Mouse (Mus musculus): ENCODE measurements around the gene Uggt2. TPM values are rescaled to one million over a fixed set of nuclear protein-coding genes. Genes with fewer than 3 reads are reported as not detected.

The Uggt2 gene
- polyA plus RNA-seq, 1 experiment, result 0.84 TPM

DNA sequence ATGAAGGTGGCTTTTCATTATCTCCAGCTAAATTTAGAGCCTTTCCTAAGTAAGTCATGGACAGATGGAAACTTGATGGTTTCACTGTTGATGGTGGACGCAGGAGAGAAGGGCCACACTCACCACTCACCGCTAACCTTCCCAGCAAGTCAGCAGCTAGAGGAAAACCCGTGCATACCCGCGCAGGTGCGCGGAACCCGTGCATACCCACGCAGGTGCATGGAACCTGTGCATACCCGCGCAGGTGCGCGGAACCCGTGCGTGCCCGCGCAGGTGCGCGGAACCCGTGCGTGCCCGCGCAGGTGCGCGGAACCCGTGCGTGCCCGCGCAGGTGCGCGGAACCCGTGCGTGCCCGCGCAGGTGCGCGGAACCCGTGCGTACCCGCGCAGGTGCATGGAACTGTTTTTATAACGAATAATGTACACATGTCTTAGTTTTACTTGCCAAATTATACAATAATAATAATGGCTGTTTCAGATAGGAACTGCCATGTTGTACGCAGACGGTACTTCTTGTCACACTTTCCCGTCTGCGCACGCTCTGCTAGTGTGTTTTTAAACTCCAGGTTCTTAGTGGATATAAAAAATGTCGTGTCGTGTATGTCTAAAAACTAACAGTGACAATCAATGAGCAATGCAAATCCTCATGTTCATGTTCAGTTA lies 92.7 kb downstream of the Uggt2 start:
- peak; percentile 40; the same call in 1 of the 2 replicates for TF ChIP-seq CTCF (IDR thresholded peaks at IDR 0.05; ENCODE audit: borderline replicate concordance, control insufficient read depth, extremely low read depth, insufficient read depth, low read length, poor library complexity)
- TF ChIP-seq POLR2A (IDR thresholded peaks at IDR 0.05; ENCODE audit: control insufficient read depth, extremely low read depth, insufficient read depth, low read length, poor library complexity), result 0 out of 2 replicates have a peak, but pooled peaks have one; percentile 14
- Histone ChIP-seq H3K4me3 (ENCODE audit: control insufficient read depth, insufficient read depth, low read length) (peak overlapping the region; percentile 50), H3K27me3 (ENCODE audit: control insufficient read depth, insufficient read depth, low read length) (no peaks in the 10 kb centered on the region), H3K36me3 (ENCODE audit: control insufficient read depth, insufficient read depth, low read length) (no peaks in the 10 kb centered on the region), H3K4me1 (replicated peaks; ENCODE audit: control insufficient read depth, insufficient read depth, low read length) (peaks cover 4% of the 10 kb centered on the region), H3K27ac (ENCODE audit: control insufficient read depth, insufficient read depth, low read length) (no peak overlapping the region; the same call in 1 of the 2 replicates)
- DNase-seq, result no peak
- WGBS, result 1% methylated on average over 49 of the region's 49 CpGs

DNA sequence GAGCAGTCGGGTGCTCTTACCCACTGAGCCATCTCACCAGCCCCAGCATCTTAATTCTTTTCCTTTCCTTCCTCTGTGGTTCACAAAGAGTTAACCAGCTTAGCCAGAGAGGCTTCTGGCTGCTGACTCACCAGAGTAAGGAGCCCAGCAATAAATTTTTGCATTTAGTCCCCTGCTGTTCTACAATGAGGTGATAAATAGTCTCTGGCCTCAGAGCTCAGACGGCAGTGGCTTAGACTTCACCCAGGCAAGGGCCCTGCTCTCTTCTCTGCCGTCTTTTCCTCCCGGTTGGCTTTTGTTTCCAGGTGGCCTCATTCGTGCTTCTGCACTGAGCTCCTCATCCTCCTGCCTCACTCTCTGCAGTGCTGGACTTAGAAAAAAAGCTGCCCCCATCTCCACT lies 93.4 kb downstream of the Uggt2 start:
- H3K4me3 ChIP-seq (ENCODE audit: control insufficient read depth, insufficient read depth, low read length), result no peak overlapping the region
- 21% methylated on average over 5 of the region's 5 CpGs for WGBS
- H3K27me3 ChIP-seq (ENCODE audit: control insufficient read depth, insufficient read depth, low read length), result no peaks in the 10 kb centered on the region
- H3K27ac ChIP-seq (ENCODE audit: control insufficient read depth, insufficient read depth, low read length), result peak overlapping the region; percentile 15; the same call in 1 of the 2 replicates
- H3K4me1 ChIP-seq (replicated peaks; ENCODE audit: control insufficient read depth, insufficient read depth, low read length), result peaks cover 4% of the 10 kb centered on the region
- TF ChIP-seq POLR2A (IDR thresholded peaks at IDR 0.05; ENCODE audit: control insufficient read depth, extremely low read depth, insufficient read depth, low read length, poor library complexity) (no peak), CTCF (IDR thresholded peaks at IDR 0.05; ENCODE audit: borderline replicate concordance, control insufficient read depth, extremely low read depth, insufficient read depth, low read length, poor library complexity) (no peak)
- no peak for DNase-seq
- H3K36me3 ChIP-seq (ENCODE audit: control insufficient read depth, insufficient read depth, low read length), result no peaks in the 10 kb centered on the region

DNA sequence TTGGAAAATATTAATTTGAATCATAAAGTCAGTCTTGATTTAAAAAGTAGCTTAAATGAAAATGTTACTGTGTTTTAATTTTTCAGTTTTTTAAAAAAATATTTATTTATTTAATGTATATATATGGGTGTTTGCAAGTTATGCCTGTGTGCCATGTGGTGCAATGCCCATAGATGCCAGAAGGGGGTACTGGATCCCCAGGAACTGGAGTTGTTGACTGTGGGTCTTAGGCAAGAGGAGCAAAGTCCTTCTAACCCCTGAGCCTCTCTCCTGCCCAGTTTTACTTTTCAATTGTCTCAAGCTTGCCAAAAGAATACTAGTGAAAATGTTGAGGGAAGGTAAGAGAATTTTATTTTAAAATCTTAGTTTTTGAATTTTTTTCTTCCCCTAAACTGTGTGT lies 95.9 kb downstream of the Uggt2 start:
- no peaks in the 10 kb centered on the region for H3K36me3 ChIP-seq (ENCODE audit: control insufficient read depth, insufficient read depth, low read length)
- peak; percentile 66 for DNase-seq
- peaks cover 4% of the 10 kb centered on the region for H3K4me1 ChIP-seq (replicated peaks; ENCODE audit: control insufficient read depth, insufficient read depth, low read length)
- H3K27ac ChIP-seq (ENCODE audit: control insufficient read depth, insufficient read depth, low read length), result no peak overlapping the region
- TF ChIP-seq CTCF (IDR thresholded peaks at IDR 0.05; ENCODE audit: borderline replicate concordance, control insufficient read depth, extremely low read depth, insufficient read depth, low read length, poor library complexity) (no peak), POLR2A (IDR thresholded peaks at IDR 0.05; ENCODE audit: control insufficient read depth, extremely low read depth, insufficient read depth, low read length, poor library complexity) (no peak)
- H3K27me3 ChIP-seq (ENCODE audit: control insufficient read depth, insufficient read depth, low read length), result no peaks in the 10 kb centered on the region
- no peak overlapping the region for H3K4me3 ChIP-seq (ENCODE audit: control insufficient read depth, insufficient read depth, low read length)

DNA sequence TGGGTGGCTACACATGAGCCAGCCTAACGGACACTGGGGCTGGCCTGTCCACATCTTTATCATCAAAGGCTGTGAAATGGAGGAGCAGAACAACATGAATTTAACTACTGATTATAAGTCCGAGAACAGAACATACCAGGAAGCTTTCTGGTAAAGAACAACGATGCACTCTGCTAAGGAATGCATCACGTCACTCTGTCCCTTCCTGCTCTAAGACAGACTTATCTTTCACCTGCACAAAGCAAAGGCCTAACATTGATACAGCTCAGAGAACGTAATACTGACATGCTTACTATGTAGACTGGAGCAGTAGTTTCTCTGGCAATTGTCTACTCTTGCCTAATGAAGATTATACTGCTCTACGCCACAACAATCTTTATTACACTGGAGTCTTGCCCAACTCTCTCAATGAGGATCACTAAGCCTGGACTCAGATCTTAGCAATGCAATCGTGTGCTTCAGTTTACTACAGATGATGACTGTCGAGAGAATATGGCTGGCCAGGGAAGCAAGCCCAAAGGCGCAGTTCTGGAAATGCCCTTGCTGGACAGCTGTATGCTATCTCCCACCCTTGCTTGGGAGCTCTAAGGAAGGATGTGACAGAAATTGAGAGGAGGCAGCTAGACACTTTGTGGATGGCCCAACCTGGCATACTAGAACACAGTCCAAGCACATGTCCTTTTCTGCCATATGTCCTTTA lies 103.9 kb downstream of the Uggt2 start:
- Histone ChIP-seq H3K36me3 (ENCODE audit: control insufficient read depth, insufficient read depth, low read length) (no peaks in the 10 kb centered on the region), H3K27me3 (ENCODE audit: control insufficient read depth, insufficient read depth, low read length) (no peaks in the 10 kb centered on the region), H3K4me3 (ENCODE audit: control insufficient read depth, insufficient read depth, low read length) (no peak overlapping the region), H3K27ac (ENCODE audit: control insufficient read depth, insufficient read depth, low read length) (no peak overlapping the region), H3K4me1 (replicated peaks; ENCODE audit: control insufficient read depth, insufficient read depth, low read length) (no peaks in the 10 kb centered on the region)
- WGBS, result 94% methylated on average over 9 of the region's 9 CpGs
- TF ChIP-seq CTCF (IDR thresholded peaks at IDR 0.05; ENCODE audit: borderline replicate concordance, control insufficient read depth, extremely low read depth, insufficient read depth, low read length, poor library complexity), result no peak
- no peak for TF ChIP-seq POLR2A (IDR thresholded peaks at IDR 0.05; ENCODE audit: control insufficient read depth, extremely low read depth, insufficient read depth, low read length, poor library complexity)
- DNase-seq, result no peak

DNA sequence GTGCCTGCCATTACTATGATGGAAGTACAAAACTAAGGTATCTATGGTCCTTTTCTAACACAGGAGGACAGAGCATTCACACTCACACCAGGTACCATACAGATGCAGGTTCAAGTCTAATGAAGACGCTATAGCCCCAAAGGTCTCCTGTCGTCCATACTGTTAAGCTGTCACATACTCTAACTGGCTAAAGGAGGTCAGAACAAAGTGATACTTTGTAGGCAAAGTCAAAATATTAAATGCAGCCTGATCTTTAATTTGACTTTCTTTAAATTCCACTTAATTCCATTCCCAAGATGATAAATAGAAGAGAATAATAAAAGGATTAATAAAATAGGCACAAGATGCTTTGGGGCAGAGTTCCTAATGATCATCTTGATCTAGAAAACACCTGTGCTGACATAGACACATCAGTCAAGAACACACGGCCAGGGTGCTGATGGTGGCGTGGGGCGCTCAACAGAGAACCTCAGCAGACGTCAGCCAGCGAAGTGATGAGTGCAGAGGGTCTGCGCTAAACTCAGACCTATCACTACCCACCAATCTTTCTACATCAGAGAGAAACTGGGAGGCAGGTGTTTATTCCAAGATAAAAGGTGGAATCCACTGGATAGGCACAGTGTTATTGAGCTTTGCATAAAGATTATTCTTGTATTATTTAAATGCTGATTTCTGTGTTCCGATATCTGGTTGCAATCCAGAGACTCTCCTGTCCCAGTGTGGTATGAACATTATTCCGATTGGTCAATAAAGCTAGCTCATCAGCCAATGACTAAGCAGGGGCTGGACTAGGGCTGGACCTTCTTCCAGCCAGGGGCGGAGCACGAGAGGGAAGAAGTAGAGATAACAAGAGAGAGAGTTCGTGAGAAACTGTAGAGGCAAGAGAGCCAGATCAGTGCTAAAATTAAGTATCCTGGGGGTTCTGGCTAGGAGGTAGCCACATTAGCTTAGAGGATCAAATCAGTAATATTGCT lies 111.4 kb downstream of the Uggt2 start:
- Histone ChIP-seq H3K4me1 (replicated peaks; ENCODE audit: control insufficient read depth, insufficient read depth, low read length) (peaks cover 13% of the 10 kb centered on the region), H3K36me3 (ENCODE audit: control insufficient read depth, insufficient read depth, low read length) (no peaks in the 10 kb centered on the region), H3K4me3 (ENCODE audit: control insufficient read depth, insufficient read depth, low read length) (no peak overlapping the region), H3K27ac (ENCODE audit: control insufficient read depth, insufficient read depth, low read length) (no peak overlapping the region), H3K27me3 (ENCODE audit: control insufficient read depth, insufficient read depth, low read length) (no peaks in the 10 kb centered on the region)
- DNase-seq, result no peak
- no peak for TF ChIP-seq CTCF (IDR thresholded peaks at IDR 0.05; ENCODE audit: borderline replicate concordance, control insufficient read depth, extremely low read depth, insufficient read depth, low read length, poor library complexity)
- TF ChIP-seq POLR2A (IDR thresholded peaks at IDR 0.05; ENCODE audit: control insufficient read depth, extremely low read depth, insufficient read depth, low read length, poor library complexity), result no peak
- WGBS, result 86% methylated on average over 13 of the region's 13 CpGs

All from thymus, adult 2 months (tissue).